Comparison of ENCODE assay signal across 8 mouse cellular contexts in genomic region chr7:127020901-127021562, GRCm38 (mm10). TPM values are rescaled to one million over a fixed set of nuclear protein-coding genes. Genes with fewer than 3 reads are reported as not detected.
DNase-seq lines count a peak whose midpoint lies in the region; ATAC-seq and TF ChIP-seq lines count a peak whose summit lies in the region.

Gene Gm42742, minus strand, starts transcription at chr7:127021097.
Gene Prrt2, minus strand, starts transcription at chr7:127021211.

- no peaks in the 10 kb centered on the region for H3K27me3 ChIP-seq in intestine, postnatal 0 days (replicated peaks; ENCODE audit: control insufficient read depth, insufficient read depth, low read length)
- H3K27me3 ChIP-seq in limb, embryonic 15.5 days: no peaks in the 10 kb centered on the region
- no peaks in the 10 kb centered on the region for H3K27me3 ChIP-seq in myocyte (ENCODE audit: control insufficient read depth, insufficient read depth, insufficient read length)

- peak within 1 kb of the TSS; percentile 73 for H3K4me2 ChIP-seq in intestine, postnatal 0 days (replicated peaks; ENCODE audit: low read depth)
- peak within 1 kb of the TSS; percentile 85 for H3K4me2 ChIP-seq in limb, embryonic 15.5 days
- no peak within 1 kb of the TSS for H3K4me2 ChIP-seq in myocyte (ENCODE audit: low read depth)

- no peak for TF ChIP-seq CTCF in intestine, postnatal 0 days (IDR thresholded peaks at IDR 0.05; ENCODE audit: low read depth)

- H3K4me1 ChIP-seq in intestine, postnatal 0 days (replicated peaks; ENCODE audit: control insufficient read depth, insufficient read depth, low read length): peaks cover 11% of the 10 kb centered on the region; the same call in 1 of the 2 replicates
- H3K4me1 ChIP-seq in limb, embryonic 15.5 days: peaks cover 79% of the 10 kb centered on the region

- no peak within 1 kb of the TSS for H3ac ChIP-seq in myocyte (ENCODE audit: control insufficient read depth, insufficient read length)

- no peak within 1 kb of the TSS; the same call in 1 of the 2 replicates for H3K27ac ChIP-seq in intestine, postnatal 0 days (ENCODE audit: low read depth, low read length)
- H3K27ac ChIP-seq in limb, embryonic 15.5 days: peak within 1 kb of the TSS; percentile 89

- H3K79me2 ChIP-seq in myocyte (ENCODE audit: control insufficient read depth, insufficient read depth): peaks cover 20% of the 10 kb centered on the region

- no peak for ATAC-seq in intestine, postnatal 0 days
- peak; percentile 36; the same call in 1 of the 2 replicates for ATAC-seq in limb, embryonic 15.5 days (ENCODE audit: insufficient number of reproducible peaks, low FRiP score, low TSS enrichment, low read depth)

- DNase-seq in spleen, postnatal 4 days (ENCODE audit: low spot score in 2 of 2): peak; percentile 42 to 74
- no peak for DNase-seq in spleen, adult 12 weeks (ENCODE audit: low spot score)
- DNase-seq in cerebellum, postnatal 4 days (ENCODE audit: low spot score in 2 of 2): peak; percentile 38 to 65
- peak; percentile 46 to 63 for DNase-seq in gastrocnemius, postnatal 4 days (ENCODE audit: low spot score in 2 of 2)
- peak; percentile 70 to 72 for DNase-seq in thymus, postnatal 10 days (ENCODE audit: low spot score in 2 of 2)

- TF ChIP-seq POLR2A in myocyte (IDR thresholded peaks at IDR 0.05; ENCODE audit: insufficient read length, low read depth): no peak

- peaks cover 24% of the 10 kb centered on the region for H3K36me3 ChIP-seq in intestine, postnatal 0 days (ENCODE audit: control insufficient read depth, insufficient read depth)
- peaks cover 28% of the 10 kb centered on the region for H3K36me3 ChIP-seq in limb, embryonic 15.5 days
- peaks cover 11% of the 10 kb centered on the region for H3K36me3 ChIP-seq in myocyte (ENCODE audit: control insufficient read depth, insufficient read depth)

- H3K4me3 ChIP-seq in intestine, postnatal 0 days (ENCODE audit: low read depth, low read length): peak within 1 kb of the TSS; percentile 41
- H3K4me3 ChIP-seq in limb, embryonic 15.5 days: peak within 1 kb of the TSS; percentile 63
- no peak within 1 kb of the TSS for H3K4me3 ChIP-seq in myocyte

- 0 out of 2 replicates have a peak within 1 kb of the TSS, but pooled peaks have one; percentile 11 for H3K9ac ChIP-seq in intestine, postnatal 0 days (ENCODE audit: low read depth, low read length)
- peak within 1 kb of the TSS; percentile 64 for H3K9ac ChIP-seq in limb, embryonic 15.5 days

- no peaks in the 10 kb centered on the region for H3K9me3 ChIP-seq in intestine, postnatal 0 days (ENCODE audit: control insufficient read depth)
- H3K9me3 ChIP-seq in limb, embryonic 15.5 days: no peaks in the 10 kb centered on the region

- 5% methylated on average over 35 of the region's 37 CpGs for WGBS in intestine, postnatal 0 days
- 1% methylated on average over 23 of the region's 37 CpGs for WGBS in limb, embryonic 15.5 days

TF ChIP-seq in myocyte, 11 proteins besides CTCF, POLR2A, EP300 and RAD21:
- TF ChIP-seq MAX (IDR thresholded peaks at IDR 0.05; ENCODE audit: low read depth) (no peak), POLR2AphosphoS2 (IDR thresholded peaks at IDR 0.05; ENCODE audit: insufficient read length, low read depth) (peak; percentile 65), TCF12 (IDR thresholded peaks at IDR 0.05; ENCODE audit: insufficient read depth, poor library complexity, severe bottlenecking) (no peak)

RNA-seq across cellular contexts. Expression of gene Gm42742, which starts in this region (rescaled TPM):
- 10 to 100 TPM; 26.0 to 26.6 TPM for total RNA-seq in gastrocnemius, postnatal 4 days (2021)
- polyA plus RNA-seq in intestine, postnatal 0 days (2015; fragmentation: Nextera tagmentation; extraction: Ambion mirVana): 15.7 and 27.1 TPM in 2 replicates
- polyA plus RNA-seq in limb, embryonic 15.5 days (2015; fragmentation: Nextera tagmentation; extraction: Ambion mirVana): 28.9 and 58.2 TPM in 2 replicates
- 37.7 TPM for polyA plus RNA-seq in myocyte (2012; fragmentation: generic; extraction: Trizol)

RNA-seq across cellular contexts. Expression of gene Prrt2, which starts in this region (rescaled TPM):
- total RNA-seq in gastrocnemius, postnatal 4 days (2021): 1 to 10 TPM; 6.5 to 9.4 TPM
- polyA plus RNA-seq in intestine, postnatal 0 days (2015; fragmentation: Nextera tagmentation; extraction: Ambion mirVana): 2.5 and 2.7 TPM in 2 replicates
- 16.5 and 17.5 TPM in 2 replicates for polyA plus RNA-seq in limb, embryonic 15.5 days (2015; fragmentation: Nextera tagmentation; extraction: Ambion mirVana)
- not detected for polyA plus RNA-seq in myocyte (2012; fragmentation: generic; extraction: Trizol)
